In genomic region chr6:54698691-54699476, GRCm38 (mm10) we compare ENCODE assay signal across 8 mouse cellular contexts. TPM values are rescaled to one million over a fixed set of nuclear protein-coding genes. Genes with fewer than 3 reads are reported as not detected.
DNase-seq lines count a peak whose midpoint lies in the region; ATAC-seq and TF ChIP-seq lines count a peak whose summit lies in the region.

No protein-coding gene starts in this region.

- no peaks in the 10 kb centered on the region for H3K36me3 ChIP-seq in embryonic facial prominence, embryonic 15.5 days
- no peaks in the 10 kb centered on the region for H3K36me3 ChIP-seq in liver, embryonic 14.5 days (replicated peaks; ENCODE audit: control insufficient read depth, insufficient read depth, low read depth)

- H3K4me3 ChIP-seq in embryonic facial prominence, embryonic 15.5 days (replicated peaks): peak overlapping the region; percentile 52
- H3K4me3 ChIP-seq in liver, embryonic 14.5 days (ENCODE audit: insufficient read depth in 1 of 2, low read depth in 2 of 2, low read length in 2 of 2): peak overlapping the region; percentile 49 to 72
- H3K4me3 ChIP-seq in olfactory bulb, adult 2 months (ENCODE audit: insufficient read depth, low read depth, low read length): peak overlapping the region; percentile 50

- H3K9me3 ChIP-seq in embryonic facial prominence, embryonic 15.5 days (replicated peaks): no peaks in the 10 kb centered on the region
- no peaks in the 10 kb centered on the region for H3K9me3 ChIP-seq in liver, embryonic 14.5 days (ENCODE audit: control insufficient read depth, low read length)

- peaks cover 13% of the 10 kb centered on the region for H3K4me1 ChIP-seq in embryonic facial prominence, embryonic 15.5 days
- peaks cover 0 to 5% of the 10 kb centered on the region in 2 experiments; a peak in 1 of 4 replicates for H3K4me1 ChIP-seq in liver, embryonic 14.5 days (replicated peaks; ENCODE audit: control insufficient read depth in 2 of 2, insufficient read depth in 2 of 2, low read length in 1 of 2)
- peaks cover 7% of the 10 kb centered on the region for H3K4me1 ChIP-seq in olfactory bulb, adult 2 months (ENCODE audit: control insufficient read depth, insufficient read depth, low read length)

- peaks cover 22% of the 10 kb centered on the region for H3K27me3 ChIP-seq in embryonic facial prominence, embryonic 15.5 days
- H3K27me3 ChIP-seq in liver, embryonic 14.5 days (ENCODE audit: control insufficient read depth, insufficient read depth, low read length): peaks cover 9% of the 10 kb centered on the region

- DNase-seq in embryo, embryonic 10.5 days (ENCODE audit: low spot score): peak; percentile 47
- no peak for DNase-seq in embryo, embryonic 10 days (ENCODE audit: low spot score)
- DNase-seq in CD4-positive, CD25-positive, alpha-beta regulatory T cell, adult 2 months (ENCODE audit: low read depth, low spot score): peak; percentile 59
- DNase-seq in induced T-regulatory cell, adult 2 months (ENCODE audit: low read depth): peak; percentile 69
- DNase-seq in liver, embryonic 14.5 days (ENCODE audit: low read depth in 3 of 3, low spot score in 3 of 3): no peak
- no peak for DNase-seq in layer of hippocampus, postnatal 14 days (ENCODE audit: low spot score in 2 of 2)

- TF ChIP-seq EP300 in liver, embryonic 14.5 days (IDR thresholded peaks at IDR 0.05; ENCODE audit: low read depth): no peak

- H3K4me2 ChIP-seq in embryonic facial prominence, embryonic 15.5 days (replicated peaks): peak overlapping the region; percentile 95
- peak overlapping the region; percentile 82 for H3K4me2 ChIP-seq in liver, embryonic 14.5 days (ENCODE audit: low read depth)

- no peak overlapping the region for H3K27ac ChIP-seq in embryonic facial prominence, embryonic 15.5 days (replicated peaks)
- H3K27ac ChIP-seq in liver, embryonic 14.5 days: no peak overlapping the region
- no peak overlapping the region for H3K27ac ChIP-seq in olfactory bulb, adult 2 months (ENCODE audit: insufficient read depth, low read depth, low read length)

- peak overlapping the region; percentile 35 for H3K9ac ChIP-seq in embryonic facial prominence, embryonic 15.5 days
- peak overlapping the region; percentile 37; the same call in 1 of the 2 replicates for H3K9ac ChIP-seq in liver, embryonic 14.5 days (replicated peaks)

- WGBS in embryonic facial prominence, embryonic 15.5 days: 5% methylated on average over 24 of the region's 24 CpGs
- whole genome bisulfite sequencing in liver, embryonic 14.5 days (ENCODE audit: insufficient replicate concordance): 3% methylated on average over 24 of the region's 24 CpGs
- WGBS in olfactory bulb, adult 2 months: 8% methylated on average over 24 of the region's 24 CpGs

- no peak for TF ChIP-seq CTCF in liver, embryonic 14.5 days (IDR thresholded peaks at IDR 0.05; ENCODE audit: low read depth)
- TF ChIP-seq CTCF in olfactory bulb, adult 2 months (IDR thresholded peaks at IDR 0.05; ENCODE audit: insufficient read depth, low read depth, low read length): no peak

- no peak; the same call in 1 of the 2 replicates for TF ChIP-seq POLR2A in olfactory bulb, adult 2 months (IDR thresholded peaks at IDR 0.05; ENCODE audit: insufficient read depth, low read depth, low read length)

- ATAC-seq in embryonic facial prominence, embryonic 15.5 days (ENCODE audit: insufficient number of reproducible peaks, low FRiP score, low TSS enrichment, low read depth): no peak
- ATAC-seq in liver, embryonic 14.5 days (ENCODE audit: insufficient read depth): peak; percentile 35; the same call in 1 of the 2 replicates

RNA-seq across cellular contexts. Expression of gene Mturn, which starts 17.5 kb away (rescaled TPM):
- 11.1 and 12.2 TPM in 2 replicates for polyA plus RNA-seq in embryonic facial prominence, embryonic 15.5 days (2015; fragmentation: Nextera tagmentation; extraction: Ambion mirVana)
- 0.26 and 0.47 TPM in 2 replicates for polyA plus RNA-seq in liver, embryonic 14.5 days (2012; rRNA removed)
- 0.75 and 0.81 TPM in 2 replicates for polyA plus RNA-seq in liver, embryonic 14.5 days (2014; fragmentation: Nextera tagmentation; extraction: Ambion mirVana)
- polyA plus RNA-seq in olfactory bulb, adult 2 months (2012; ENCODE audit: insufficient read depth, insufficient read length, low replicate concordance, missing spikeins): not detected in 2 replicates
- total RNA-seq in layer of hippocampus, postnatal 14 days (2021): 100 to 1,000 TPM; 164 to 166 TPM

Comparison
In these comparisons a context has a peak if more than half of its experiments do, and no peak if none do; other contexts are left out.
1. DNase-seq: peak in embryo, embryonic 10.5 days (single experiment), CD4-positive, CD25-positive, alpha-beta regulatory T cell, adult 2 months (single experiment) and induced T-regulatory cell, adult 2 months (single experiment); none in embryo, embryonic 10 days (single experiment), liver, embryonic 14.5 days (0 of 3) and layer of hippocampus, postnatal 14 days (0 of 2).
2. Peak in every context shown above with its lines, with median percentiles within 50 percentile points of each other: H3K4me3 ChIP-seq.